Mouse (Mus musculus): ENCODE data around the gene Dlg2.

- TF ChIP-seq POLR2A (IDR thresholded peaks at IDR 0.05; ENCODE audit: control insufficient read depth, extremely low read depth, insufficient read depth, low read length, poor library complexity) (no peak), CTCF (IDR thresholded peaks at IDR 0.05; ENCODE audit: borderline replicate concordance, control insufficient read depth, extremely low read depth, insufficient read depth, low read length, poor library complexity) (no peak)
Measured at GRCm38 (mm10) chr7:91557582-91557981, 1081.1 kb downstream of the Dlg2 start.
